Mouse (Mus musculus) layer of hippocampus, postnatal 14 days (tissue): ENCODE measurements around the gene Bnip3. TPM values are rescaled to one million over a fixed set of nuclear protein-coding genes. Genes with fewer than 3 reads are reported as not detected.

Experiments used
- DNase-seq, 2 experiments: peaks; one replicate each; pipeline ENCODE4 v3.0.0; 2021 to 2022; ENCODE audit warnings: low spot score in 2 of 2, mixed read lengths in 1 of 2
- long read RNA-seq, 2 experiments: library from polyadenylated mRNA; stranded (forward); transcript quantifications; one replicate each; pipeline ENCODE4 v2.0.0; 2021
- total RNA-seq, 2 experiments: library from RNA; stranded (reverse); gene quantifications; 2 replicates each; pipeline ENCODE4 v1.2.3; 2021

The Bnip3 gene
- 100 to 1,000 TPM; 121 to 129 TPM for total RNA-seq
- long read RNA-seq, experiment 1, transcript Bnip3-201 (6 exons, 1,756 nt) = major isoform, 216 of 223 reads
- long read RNA-seq, experiment 1, partial matches to known transcripts = 4 of 223 reads
- long read RNA-seq, experiment 1, other reads (novel, unspliced or antisense) = 3 of 223 reads
- long read RNA-seq, experiment 2, transcript Bnip3-201 (6 exons, 1,756 nt) = major isoform, 294 of 302 reads
- long read RNA-seq, experiment 2, partial matches to known transcripts = 6 of 302 reads
- long read RNA-seq, experiment 2, other reads (novel, unspliced or antisense) = 2 of 302 reads

- peak; percentile 68 to 81 for DNase-seq
These were observed at the start of gene Bnip3 for GRCm38 (mm10) chr7:138909277-138910192. Bnip3 (minus strand) TSS chr7:138909519.

GRCm38 (mm10) chr7:138957106-138957505 lies 47.8 kb upstream of the Bnip3 start:
- no peak for DNase-seq

GRCm38 (mm10) chr7:138955787-138956186 lies 46.5 kb upstream of the Bnip3 start:
- DNase-seq = no peak

- DNase-seq = no peak
These were observed 39.0 kb upstream of the Bnip3 start for GRCm38 (mm10) chr7:138948309-138948708.

- no peak for DNase-seq
These were observed 38.4 kb upstream of the Bnip3 start for GRCm38 (mm10) chr7:138947741-138948140.

- DNase-seq = no peak
These were observed 36.3 kb upstream of the Bnip3 start for GRCm38 (mm10) chr7:138945668-138946067.

- no peak for DNase-seq
These were observed 33.0 kb upstream of the Bnip3 start for GRCm38 (mm10) chr7:138942301-138942700.

- DNase-seq = no peak
These were observed 32.3 kb upstream of the Bnip3 start for GRCm38 (mm10) chr7:138941571-138941970.

- peak in 1 of 2 experiments; percentile 59 for DNase-seq
These were observed 31.5 kb upstream of the Bnip3 start, which contains the start of gene Jakmip3 for GRCm38 (mm10) chr7:138940612-138941461. Jakmip3 (plus strand) TSS chr7:138940730.

GRCm38 (mm10) chr7:138940256-138940611 lies 30.9 kb upstream of the Bnip3 start:
- peak; percentile 71 to 75 for DNase-seq

GRCm38 (mm10) chr7:138938991-138939390 lies 29.7 kb upstream of the Bnip3 start:
- no peak for DNase-seq

- DNase-seq = no peak
These were observed 25.2 kb upstream of the Bnip3 start for GRCm38 (mm10) chr7:138934523-138934922.

- peak in 1 of 2 experiments; percentile 82 for DNase-seq
These were observed 19.1 kb upstream of the Bnip3 start for GRCm38 (mm10) chr7:138928456-138928855.

- no peak for DNase-seq
These were observed 14.6 kb upstream of the Bnip3 start for GRCm38 (mm10) chr7:138923756-138924425.

- no peak for DNase-seq
These were observed 12.3 kb upstream of the Bnip3 start for GRCm38 (mm10) chr7:138921611-138922010.

- no peak for DNase-seq
These were observed 10.0 kb upstream of the Bnip3 start for GRCm38 (mm10) chr7:138919156-138919944.

GRCm38 (mm10) chr7:138913616-138914015 lies 4.3 kb upstream of the Bnip3 start:
- no peak for DNase-seq

GRCm38 (mm10) chr7:138910193-138910562 lies 859 bp upstream of the Bnip3 start:
- DNase-seq = no peak

GRCm38 (mm10) chr7:138908768-138909276 lies 497 bp downstream of the Bnip3 start:
- no peak for DNase-seq

- DNase-seq = no peak
These were observed 1.3 kb downstream of the Bnip3 start for GRCm38 (mm10) chr7:138907976-138908375.
